Mouse (Mus musculus) urinary bladder, adult 18-20 months (tissue): ENCODE data around the gene Ldb1.

Experiments
- DNase-seq, 2 experiments: peaks; one replicate each; pipeline ENCODE4 v3.0.0; 2022; ENCODE audit warnings: low spot score in 2 of 2, mixed read lengths in 2 of 2

Gene Ldb1

DNA sequence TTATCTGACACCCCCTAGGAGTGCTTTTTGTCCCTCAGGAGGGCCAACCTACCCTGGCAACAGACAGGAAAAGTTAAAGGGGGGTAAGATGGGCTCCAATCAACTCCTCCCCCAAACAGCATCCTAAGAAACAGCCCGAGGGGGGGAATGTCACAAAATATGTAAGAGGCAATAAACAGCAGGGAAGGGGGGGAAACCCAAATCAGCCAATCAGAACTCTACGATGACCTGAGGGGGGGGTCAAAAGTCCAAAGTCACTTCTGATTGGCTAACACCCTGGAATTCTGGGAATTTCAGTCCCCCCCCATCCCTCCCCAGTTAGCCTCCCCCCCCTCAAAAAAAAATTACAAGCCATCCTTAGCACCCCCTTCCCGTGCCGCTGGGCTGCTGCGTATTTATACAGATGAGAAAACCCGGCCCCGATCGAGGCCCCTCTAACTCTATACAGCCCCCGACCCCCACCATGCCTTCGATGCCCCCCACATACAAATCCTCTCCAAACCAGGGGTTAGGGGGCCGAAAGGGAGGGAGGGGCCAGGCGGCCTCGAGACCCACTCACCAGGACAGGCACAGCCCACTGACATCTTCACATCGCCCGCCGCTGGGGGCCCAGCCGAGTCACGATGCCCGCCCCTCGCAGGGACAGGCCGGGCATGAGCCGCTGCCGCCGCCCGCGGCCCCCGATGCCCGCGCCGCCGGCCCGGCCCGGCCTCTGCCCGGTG lies 582 bp downstream of the Ldb1 start, which contains the start of gene Pprc1:
Pprc1 (plus strand) TSS at position 616 of the 722 bp plus-strand sequence.
- DNase-seq, result peak in 1 of 2 experiments; percentile 35

DNA sequence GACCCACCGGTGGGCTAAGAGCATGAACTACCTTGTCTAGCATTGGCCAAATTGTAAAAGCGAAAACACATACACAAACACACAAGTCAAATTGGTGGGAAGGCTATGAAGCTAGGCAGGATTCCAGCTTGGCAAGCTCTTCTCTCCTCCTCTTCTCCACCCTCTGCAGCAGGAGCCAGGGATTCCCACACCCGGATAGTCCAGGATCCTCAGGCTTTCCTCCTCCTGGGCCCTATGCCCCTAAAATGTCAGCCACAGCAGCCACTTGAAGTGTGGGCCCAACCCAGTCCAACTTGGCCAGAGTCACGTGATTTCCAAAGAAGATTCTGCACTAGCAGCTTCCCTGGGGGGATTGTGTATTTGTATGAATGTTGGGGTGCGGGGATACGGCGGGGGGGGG lies 1.6 kb downstream of the Ldb1 start:
- DNase-seq, result peak in 1 of 2 experiments; percentile 56

DNA sequence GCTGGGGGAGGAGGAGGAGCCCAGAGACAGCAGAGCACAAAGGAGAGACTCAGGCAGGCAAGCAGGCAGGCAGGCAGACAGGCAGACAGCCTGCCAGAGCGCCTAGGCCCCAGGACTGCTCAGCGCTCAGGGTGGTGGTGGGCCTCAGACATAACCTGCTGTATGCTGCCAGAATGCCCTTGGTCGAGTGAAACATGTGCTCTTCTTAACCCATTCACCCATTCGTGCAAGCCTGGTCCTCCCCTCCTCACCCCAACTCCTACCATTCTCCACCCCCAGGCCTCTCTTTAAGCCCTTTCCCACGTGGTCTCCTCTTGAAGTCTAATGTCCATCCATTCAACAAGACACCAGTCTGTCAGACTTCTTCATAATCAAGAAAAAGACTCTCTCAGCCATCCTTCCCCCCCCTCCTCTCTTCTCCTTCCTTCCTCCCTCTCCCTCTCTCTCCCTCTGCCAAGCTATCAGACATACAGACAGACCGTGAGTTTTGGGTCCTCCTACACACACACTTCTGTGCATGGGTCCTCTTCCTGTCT lies 2.5 kb downstream of the Ldb1 start:
- DNase-seq, result no peak

DNA sequence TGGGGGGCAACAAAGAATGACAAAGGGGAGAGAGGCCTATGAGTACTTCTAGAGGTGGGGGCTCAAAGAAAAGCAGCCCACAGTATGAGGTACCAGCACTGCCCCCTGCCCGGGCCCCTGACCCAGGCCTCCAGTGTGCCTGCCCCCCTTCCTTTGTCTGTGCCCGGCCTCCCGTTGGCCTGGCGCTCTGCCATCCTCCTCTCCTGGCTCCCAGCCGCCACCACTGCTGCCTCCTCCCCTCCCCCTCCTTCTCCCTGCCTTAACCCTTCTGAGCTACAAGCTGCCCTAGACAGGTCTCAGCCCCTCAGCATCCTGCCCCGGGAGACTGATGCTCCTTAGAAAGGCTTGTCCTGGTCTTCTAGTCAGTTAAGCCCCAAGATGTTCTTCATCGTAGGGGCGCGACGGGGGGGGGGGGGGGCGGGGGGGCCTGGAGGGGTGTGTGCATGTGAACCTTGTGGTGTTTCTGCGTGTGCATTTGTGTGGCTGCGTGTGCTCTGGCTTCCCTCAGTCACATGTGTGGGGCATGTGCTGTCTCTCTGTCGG lies 3.0 kb downstream of the Ldb1 start:
- peak; percentile 61 to 77 for DNase-seq

DNA sequence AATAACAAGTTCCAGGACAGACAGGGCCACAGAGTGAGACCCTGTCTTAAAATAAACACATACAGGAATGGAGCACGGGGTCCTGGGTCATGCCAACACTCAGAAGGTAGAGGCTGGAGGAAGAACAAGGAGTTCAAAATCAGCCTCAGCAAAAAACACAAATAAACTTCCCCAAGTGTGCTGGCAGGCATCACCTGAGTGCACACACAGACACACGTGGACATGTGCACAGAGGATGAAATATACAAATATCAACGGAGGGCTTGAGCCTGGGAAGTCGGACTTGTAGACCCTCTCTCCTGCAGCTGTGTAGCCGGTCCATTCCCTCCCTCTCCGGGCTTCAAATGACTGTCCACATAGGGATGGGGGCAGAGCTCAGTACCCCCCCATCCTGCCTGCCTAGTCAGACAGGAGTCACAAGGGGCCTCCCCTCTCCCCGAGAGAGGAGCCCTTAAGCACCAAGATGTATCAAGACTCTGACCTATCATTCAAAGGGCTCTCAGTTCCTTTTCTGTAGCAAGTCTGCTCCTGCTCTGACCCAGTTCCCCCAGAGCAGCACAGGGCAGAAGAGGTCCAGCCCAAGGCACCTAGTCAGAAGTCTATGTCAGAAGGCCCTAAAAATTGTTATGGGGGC lies 3.6 kb downstream of the Ldb1 start:
- DNase-seq, result no peak

DNA sequence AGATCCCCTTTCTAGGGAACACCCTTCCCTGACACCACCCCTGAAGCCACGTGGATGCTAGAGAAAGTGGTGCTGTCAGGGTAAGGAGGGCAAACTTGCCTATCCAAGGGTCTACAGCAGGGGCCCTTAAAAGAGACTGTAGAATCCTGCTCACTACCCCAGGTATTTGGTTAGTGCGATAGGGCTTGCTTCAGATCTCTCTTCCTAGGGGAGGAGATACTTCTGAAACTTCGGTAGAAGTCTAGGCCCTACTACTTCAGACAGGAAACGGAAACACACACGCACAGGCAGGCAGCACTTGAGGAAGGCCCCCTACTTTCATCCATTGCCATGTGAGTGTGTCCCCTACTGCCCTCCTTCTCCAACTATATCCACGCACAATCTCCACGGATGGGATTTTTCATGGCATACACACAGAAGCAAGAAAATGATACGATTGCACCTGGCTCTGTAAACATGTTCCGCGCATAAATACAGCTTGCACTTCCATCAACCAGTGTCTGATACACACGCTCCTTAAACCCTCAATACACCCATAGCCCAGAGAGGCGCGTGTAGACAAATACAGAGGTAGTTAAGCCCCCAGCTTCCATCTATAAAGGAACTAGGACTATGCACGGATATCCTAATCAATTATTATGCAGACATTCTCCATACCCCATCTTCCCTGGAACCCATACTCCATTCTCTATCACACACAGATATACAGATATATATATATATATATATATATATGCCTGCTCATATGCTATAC lies 4.7 kb downstream of the Ldb1 start:
- DNase-seq, result no peak

DNA sequence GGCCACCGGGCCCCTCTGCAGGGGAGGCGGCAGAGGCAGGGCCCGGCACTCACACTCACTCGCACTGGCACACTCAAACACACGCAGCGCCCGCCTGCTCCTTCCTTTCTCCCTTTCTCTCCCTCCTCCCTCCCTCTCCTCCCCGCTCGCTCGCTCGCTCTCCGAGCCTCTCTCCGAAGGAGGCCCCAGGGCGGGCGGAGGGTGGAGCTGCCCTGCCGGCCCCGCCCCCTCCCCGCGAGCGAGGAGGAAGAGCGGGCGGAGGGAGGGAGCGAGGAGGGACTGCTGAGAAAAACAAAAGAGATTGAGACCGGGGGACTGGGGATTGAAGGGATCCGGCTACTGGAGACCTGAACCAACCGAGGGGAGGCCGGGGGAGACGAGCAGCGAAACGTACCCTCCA lies 5.5 kb downstream of the Ldb1 start:
- peak; percentile 69 to 86 for DNase-seq

DNA sequence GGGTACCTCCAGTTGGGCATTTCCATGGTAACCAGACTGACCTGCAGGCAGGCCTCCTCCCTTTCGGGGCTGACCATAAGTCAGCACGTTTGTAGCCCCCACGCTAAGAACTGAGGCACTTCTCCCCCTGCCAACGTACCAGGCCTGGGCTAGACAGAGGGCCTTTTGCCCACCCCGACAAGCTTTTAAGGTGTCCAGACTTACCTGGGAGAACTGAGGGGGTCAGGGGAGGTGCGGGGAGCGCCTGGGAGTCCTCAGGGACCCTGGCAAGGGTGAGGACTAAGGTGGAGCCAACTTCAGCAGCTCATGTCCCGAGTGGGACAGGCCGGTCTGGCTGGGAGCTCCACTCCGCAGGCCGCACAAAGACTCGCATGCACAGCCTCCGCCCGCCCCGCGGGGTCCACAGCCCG lies 6.2 kb downstream of the Ldb1 start:
- peak in 1 of 2 experiments; percentile 42 for DNase-seq

DNA sequence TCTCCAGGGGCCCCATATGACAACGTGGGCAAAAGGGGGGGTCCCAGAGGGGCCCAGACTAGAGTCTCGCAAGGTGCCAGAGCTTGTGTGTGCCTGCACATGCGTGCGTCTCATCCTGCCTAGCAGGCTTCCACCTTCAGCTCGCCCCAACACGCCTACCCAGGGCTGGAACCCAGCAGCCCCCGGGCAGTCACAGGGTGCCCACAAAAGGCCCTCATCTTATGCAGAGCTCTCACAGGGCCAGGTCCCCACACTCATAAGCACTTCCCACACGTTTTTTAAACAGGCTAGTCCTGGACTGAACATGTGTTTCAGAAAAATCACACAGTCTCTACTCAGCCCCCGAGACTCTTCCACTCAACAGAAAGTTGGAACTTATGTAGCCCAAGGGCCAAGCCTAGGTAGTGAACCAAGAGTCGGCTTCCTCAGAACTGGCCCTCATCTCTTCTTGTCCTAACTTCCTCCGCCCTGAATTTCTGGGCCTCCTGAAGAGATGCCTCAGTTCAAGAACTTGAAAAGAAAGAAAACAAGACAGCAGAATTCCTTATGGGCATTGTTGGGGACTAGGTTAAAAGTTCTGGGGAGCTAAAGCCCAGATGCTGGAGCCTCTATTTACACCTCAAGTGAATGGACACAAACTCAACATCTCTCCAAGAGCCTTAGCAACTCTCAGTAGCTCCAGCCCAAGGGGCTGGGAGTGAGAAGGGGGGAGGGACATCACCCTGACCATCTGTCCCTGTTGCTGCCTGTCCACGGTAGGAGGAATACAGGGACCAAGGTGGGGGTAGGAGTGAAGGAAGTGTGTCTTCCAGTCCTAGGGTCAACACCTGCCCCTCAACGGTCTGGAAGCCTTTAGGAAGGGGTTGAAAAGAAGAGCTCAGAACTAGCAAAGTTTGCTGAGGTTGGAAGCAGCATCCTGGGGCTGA lies 6.8 kb downstream of the Ldb1 start:
- DNase-seq, result peak in 1 of 2 experiments; percentile 41

DNA sequence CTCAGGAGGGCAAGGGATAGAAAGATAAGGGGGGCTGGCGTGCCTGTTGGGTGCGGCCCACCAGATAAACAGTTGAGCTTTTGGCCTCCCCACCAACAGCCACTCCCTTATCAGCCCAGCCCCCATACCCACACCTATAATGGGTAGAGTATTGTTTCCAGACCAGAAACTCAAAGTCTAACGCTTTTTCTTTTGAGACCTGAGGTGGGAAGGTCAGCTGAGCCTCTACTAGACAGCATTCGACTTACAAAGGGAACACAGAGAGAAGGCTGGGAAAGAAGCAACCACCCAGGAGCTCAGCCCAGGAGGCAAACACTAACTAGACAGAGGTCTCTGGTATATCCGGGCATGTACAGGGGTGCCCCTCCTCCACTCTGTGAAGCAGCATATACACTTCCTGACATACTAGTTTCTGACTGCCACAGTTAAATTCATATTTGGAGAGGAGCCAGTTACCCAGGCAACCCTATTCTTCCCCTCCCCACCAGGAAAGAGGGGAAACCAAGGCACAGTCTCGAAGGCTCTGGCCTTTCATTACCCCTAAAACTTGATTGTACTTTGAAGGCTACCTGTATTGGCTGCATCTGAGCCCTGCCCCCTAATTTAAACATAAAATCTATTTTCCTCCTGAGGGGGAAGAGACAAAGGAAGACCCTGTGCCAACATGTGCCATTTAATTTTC lies 7.6 kb downstream of the Ldb1 start:
- no peak for DNase-seq

DNA sequence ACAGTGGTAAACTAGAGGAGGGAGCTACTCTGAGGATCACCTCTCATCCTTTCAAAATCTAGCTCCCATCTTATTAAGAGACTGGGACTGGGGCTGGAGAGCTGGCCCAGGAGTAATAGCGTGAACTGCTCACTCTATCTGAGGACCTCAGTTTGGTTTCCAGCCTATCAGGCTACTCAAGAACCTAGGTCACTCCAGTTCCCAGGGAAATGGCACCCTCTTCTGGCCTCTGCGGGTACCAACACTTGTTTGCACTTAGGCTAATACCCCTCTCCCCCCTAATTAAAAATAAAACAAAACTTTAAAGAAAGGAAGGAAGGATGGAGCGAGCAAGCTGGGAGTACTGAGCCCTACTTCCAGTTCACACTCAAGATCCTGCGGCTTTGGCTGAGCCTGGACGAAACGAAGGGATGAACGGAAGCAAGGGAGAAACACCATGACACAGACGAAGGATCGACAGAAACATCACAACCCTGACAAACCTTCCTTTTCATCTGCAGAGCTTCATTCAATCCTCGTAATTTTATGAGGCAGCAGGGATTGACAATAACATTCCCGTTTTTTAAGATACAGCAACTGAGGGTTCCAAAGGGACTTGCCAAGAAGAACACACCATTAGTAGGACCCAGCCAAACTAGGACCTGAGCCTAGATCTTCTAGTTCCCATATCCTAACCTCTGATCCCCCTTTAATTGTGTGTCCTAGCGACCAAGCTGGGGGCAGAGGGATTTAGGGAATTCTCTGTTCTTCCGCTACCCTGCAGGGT lies 8.4 kb downstream of the Ldb1 start:
- DNase-seq, result no peak

DNA sequence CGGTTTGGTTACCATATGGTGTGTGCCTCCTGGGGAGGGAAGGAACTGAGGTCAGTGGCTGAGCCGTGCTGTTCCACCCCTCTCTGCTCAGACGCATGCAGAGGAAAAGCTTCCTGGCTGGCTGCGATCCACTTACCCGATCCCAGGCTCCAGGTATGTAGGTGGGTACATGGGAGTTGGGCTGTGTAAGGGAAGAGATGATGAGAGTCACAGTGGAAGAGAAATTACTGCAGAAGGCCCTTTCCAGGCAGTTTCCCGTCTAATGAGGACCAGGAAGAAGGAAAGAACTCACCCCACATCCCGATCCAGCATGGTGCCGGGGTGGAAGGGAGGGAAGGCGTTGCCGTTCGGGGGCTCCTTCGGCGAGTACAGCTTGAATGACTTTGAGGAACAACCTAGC lies 9.0 kb downstream of the Ldb1 start:
- no peak for DNase-seq

DNA sequence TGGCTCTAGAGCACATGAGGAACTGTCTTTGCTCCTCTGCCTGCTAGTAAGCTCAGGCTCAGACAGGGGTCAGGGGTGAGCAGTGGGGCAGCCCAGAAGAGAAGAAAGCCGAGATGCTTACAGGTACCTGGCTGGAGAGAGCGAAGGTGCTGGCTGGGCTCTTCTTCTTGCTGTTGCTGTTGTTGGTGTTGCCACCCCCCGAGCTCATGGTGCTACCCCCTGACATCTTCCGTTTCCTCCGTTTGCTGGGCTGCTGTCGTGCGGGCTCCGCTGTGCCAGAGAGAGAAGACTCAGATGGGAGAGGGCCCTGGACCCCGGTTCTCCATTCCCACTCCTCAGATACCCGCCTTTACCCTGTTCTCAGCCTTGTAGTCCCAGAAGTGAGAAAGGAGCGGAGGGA lies 11.1 kb downstream of the Ldb1 start:
- no peak for DNase-seq

DNA sequence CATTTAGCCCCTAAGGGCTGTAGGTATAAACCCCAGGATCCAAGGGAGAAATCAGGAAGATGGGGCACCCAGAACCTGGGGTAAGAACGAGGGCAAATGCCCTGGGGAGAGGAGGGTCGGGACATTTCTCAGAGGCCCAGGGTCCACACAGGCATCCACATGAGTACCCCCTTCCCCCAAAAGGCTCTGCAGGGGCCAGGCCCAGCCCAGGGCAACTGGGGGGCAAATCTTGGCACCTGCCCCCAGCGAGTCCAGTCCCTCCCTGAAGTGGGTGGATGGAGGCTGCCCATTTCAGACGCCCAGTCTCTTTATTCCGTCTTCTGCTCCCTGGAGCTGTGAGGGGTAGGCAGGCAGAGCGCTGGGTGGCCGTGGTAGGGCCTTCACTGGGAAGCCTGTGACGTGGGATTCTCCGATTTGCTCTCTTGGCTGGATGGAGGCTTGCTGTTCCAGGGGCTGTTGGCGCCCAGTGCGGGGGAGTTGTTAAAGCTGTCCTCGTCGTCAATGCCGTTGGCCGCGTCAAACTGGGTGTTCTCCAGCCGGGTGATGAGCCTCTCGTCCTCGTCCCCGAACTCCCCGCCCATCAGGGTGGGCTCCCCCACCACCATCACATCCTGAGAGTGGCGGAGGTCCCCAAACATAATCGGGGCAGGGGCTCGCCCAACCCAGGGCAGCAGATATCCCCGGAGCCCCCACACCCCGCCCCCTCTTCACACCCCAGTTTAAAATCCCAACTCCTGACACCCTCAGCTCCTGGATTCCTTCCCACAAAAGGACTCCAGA lies 12.1 kb downstream of the Ldb1 start:
- DNase-seq, result no peak

DNA sequence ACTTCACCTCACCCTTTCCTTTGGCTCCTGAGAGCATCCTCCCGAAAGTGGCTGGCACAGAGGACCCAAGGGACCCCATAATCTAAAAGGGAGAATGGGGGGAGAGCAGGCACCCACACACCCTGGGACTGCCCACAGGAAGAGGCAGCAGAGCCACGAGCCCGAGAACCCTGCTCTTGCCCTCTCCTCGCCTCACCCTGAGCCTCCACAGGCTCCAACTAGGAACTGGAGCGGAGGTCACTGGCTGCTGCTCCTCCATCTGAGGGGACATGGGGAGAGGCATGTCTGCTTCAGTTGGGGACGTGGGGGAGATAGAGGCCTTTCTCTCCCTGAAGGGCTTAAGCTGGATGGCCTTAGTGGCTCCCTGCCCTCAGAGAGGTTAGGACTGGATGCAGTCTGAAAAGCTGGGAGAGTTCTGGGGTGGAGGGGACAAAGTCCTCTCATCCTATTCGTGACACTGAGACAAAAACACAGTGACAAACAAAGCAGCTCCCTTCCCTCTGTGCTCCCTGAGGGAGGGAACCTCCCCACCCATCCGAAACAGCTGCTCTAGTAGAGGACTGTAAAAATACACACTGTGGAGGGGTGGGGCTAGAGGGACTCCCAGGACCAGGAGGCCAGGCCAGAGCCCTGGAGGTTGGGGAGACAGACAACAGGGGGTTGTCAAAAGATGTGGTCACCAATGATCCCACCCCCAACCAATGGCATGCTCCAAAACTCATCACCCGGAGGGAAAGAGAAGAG lies 13.2 kb downstream of the Ldb1 start:
- no peak for DNase-seq

DNA sequence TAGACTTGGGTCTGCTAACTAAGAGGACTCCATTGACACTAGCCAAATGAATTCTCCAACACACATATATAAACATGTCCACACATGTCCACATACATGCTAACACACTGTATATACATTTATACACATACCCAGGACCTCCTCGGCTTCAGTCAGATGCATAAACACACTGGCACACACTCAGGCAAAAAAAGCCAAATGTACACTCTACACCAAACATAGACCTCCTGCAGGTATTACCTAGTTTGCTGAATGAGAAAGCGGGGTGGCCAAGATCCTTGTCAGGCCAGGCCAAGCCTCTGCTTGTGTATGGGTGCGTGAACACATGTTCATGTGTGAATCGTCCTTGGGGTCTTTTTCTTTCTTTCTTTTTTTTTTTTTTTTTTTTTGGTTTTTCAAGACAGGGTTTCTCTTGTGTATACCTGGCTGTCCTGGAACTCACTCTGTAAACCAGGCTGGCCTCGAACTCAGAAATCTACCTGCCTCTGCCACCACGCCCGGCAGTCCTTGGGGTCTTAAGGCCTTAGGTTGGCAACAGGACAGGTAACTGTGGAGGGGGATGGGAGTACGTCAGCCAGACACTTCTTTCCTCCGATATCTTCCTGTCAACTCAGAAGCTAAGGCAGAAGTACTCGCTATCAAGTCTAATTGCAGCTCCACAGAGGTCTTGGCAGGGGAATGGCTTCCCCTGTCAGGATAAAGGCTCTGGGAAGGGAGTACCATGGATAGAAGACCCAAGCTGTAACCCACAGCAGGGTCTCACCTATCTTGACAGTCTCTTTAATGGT lies 14.6 kb downstream of the Ldb1 start:
- DNase-seq, result no peak

DNA sequence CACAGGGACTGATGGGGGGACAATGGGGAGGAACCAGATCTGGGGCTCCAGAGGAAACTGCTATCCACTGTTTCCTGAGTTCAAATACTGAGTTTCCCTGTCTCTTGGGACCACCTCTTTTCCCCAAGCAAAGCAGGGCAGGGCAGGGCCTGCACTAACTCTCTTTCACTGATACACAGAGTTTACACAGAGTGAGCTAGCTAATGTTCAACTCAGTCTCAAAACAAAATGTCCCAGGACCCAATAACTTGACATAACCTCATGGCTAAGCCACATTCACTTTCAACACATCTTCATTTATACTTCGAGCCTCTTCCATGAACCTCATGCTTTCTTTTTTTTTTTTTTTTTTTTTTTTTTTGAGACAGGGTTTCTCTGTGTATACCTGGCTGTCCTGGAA lies 15.4 kb downstream of the Ldb1 start:
- no peak for DNase-seq
